Mouse (Mus musculus) B cell, adult 2 months (primary cell): ENCODE measurements around the gene Prkar2b.

Experiments used
- DNase-seq, 2 experiments: peaks; one replicate each; pipeline ENCODE4 v3.0.0; 2022

Gene Prkar2b

GRCm38 (mm10) chr12:32061090-32061930, at the start of gene Prkar2b:
Prkar2b (minus strand) TSS chr12:32061296.
- peak; percentile 87 to 89 for DNase-seq

DNA sequence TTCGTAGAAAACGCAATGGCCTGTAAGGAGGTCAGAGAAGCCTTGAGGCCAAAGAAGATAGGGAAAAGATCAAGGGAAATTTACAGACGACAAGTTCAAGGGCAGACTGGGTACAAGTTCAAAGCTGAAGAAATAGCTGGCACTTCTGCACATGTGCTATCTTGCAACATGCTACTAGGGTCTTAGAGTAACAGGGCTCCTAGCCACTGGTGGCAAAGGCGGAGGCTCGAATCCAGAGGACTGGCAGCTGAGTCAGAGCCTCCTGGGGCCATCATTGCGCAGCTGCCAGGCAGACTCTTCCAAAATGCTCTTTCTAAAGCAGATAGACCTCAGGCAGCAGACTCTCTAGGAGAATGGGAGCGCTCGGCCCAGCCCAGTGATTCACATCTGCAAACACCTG, 48.1 kb upstream of the Prkar2b start:
- no peak for DNase-seq

- no peak for DNase-seq
These were observed 43.9 kb upstream of the Prkar2b start for GRCm38 (mm10) chr12:32104955-32105521.

- no peak for DNase-seq
These were observed 43.4 kb upstream of the Prkar2b start for GRCm38 (mm10) chr12:32104451-32104862.

GRCm38 (mm10) chr12:32101306-32101705, 40.2 kb upstream of the Prkar2b start:
- DNase-seq = peak; percentile 49 to 61

GRCm38 (mm10) chr12:32099686-32100206, 38.6 kb upstream of the Prkar2b start:
- DNase-seq = no peak

DNA sequence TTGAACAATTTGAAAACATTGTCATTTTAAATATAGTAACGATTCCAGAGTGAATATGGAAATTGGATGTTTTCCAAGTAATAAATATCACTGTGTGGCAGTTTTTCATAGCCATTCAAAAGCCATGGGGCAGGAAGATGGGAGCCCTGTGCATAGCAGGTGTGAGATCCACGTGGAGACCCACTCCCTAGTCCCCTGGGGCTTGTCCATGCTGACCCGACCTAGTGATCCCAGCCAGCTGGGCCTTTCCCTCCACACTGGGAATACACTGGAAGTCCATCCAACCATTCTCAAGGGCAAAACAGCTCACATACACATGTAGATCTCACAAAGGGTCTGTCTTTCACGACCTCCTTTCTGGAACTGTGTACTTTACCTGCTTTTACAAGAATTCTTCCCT, 37.5 kb upstream of the Prkar2b start:
- no peak for DNase-seq

- no peak for DNase-seq
These were observed 36.0 kb upstream of the Prkar2b start for GRCm38 (mm10) chr12:32097107-32097506.

- DNase-seq = no peak
These were observed 34.1 kb upstream of the Prkar2b start for GRCm38 (mm10) chr12:32095164-32095563.

DNA sequence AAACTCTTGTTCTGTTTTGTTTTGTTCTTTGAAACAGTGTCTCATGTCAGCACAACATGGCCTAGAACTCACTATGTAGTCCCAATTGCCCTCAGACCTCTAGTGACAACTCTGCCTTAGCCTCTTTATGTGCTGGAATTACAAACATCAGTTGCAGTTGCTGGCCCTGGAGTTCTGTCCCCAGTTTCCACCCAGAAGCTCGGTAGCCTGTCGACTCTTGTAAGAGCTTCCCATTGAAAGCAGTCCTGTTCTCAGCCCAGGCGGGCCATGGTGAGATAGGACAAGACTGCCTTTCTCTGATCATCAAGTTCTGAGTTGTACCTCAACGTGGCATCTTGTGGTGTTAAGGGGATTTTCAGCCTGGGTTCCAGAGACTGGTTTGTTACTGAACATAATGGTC, 31.4 kb upstream of the Prkar2b start:
- no peak for DNase-seq

- DNase-seq = no peak
These were observed 27.5 kb upstream of the Prkar2b start for GRCm38 (mm10) chr12:32088566-32088965.

GRCm38 (mm10) chr12:32087339-32087738, 26.2 kb upstream of the Prkar2b start:
- DNase-seq = peak; percentile 19 to 33

DNA sequence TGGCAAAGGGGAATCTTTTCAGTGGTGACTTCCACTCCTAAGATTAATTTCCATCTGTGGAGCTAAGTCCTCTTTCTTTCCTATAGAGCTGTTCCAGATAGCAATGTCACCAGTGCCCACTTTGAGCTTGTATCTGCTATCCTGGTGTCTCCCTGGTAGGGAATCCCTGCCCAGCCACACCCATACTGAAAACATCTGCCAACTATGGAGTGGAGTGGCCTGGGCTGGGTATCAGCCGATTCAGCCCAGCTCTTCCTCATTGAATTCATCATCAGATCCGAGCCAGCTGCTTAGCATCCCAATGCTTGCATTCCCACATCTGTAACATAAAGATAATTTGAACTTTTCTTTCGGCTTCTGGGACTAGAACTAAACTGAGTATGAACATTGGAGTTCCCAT, 25.8 kb upstream of the Prkar2b start:
- no peak for DNase-seq

DNA sequence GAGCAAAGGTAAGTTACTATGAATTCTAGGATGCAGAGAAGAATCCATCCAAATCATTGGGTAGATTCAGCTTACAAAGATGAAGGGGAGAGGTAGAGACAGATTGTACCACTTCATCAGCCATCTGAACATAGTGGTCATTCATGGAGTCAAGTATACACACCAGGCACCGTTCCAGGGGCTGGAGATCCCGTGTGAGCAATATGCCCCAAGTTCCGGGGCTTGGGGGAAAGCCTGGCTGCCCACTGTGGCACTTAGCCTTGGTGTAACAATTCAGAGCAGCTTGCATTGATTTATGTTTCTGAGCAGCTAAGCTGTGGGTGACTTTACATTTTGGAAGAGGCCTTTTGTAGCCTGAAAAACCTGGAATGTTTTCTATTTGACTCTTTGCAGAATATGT, 24.8 kb upstream of the Prkar2b start:
- DNase-seq = no peak

- DNase-seq = no peak
These were observed 24.1 kb upstream of the Prkar2b start for GRCm38 (mm10) chr12:32085189-32085588.

DNA sequence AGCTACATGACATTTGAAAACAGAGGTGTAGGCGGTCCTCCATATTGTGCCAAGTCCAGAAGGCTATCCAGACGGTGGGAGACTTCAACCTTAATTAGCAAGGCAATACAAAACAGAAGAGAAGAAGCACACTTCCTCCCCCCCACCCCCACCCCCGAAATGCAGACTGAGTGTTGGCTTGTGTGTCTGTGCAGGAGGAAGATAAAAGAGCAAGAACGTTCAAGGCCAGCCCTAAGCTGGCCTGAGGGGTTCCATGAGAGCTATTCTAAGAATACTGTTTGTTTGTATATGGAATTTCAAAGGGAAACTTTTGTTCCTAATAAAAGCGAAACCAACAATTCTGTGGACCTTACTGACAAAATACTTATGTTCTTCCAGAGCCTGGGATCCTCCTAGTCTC, 23.5 kb upstream of the Prkar2b start:
- DNase-seq = no peak

- DNase-seq = no peak
These were observed 19.6 kb upstream of the Prkar2b start for GRCm38 (mm10) chr12:32080692-32081091.

- DNase-seq = no peak
These were observed 16.3 kb upstream of the Prkar2b start for GRCm38 (mm10) chr12:32077403-32077802.

- no peak for DNase-seq
These were observed 15.0 kb upstream of the Prkar2b start for GRCm38 (mm10) chr12:32075831-32076715.

GRCm38 (mm10) chr12:32074271-32074670, 13.2 kb upstream of the Prkar2b start:
- no peak for DNase-seq

- DNase-seq = no peak
These were observed 4.9 kb upstream of the Prkar2b start for GRCm38 (mm10) chr12:32066004-32066403.

- DNase-seq = peak in 1 of 2 experiments; percentile 47
These were observed 628 bp downstream of the Prkar2b start for GRCm38 (mm10) chr12:32060247-32061089.
